Mouse (Mus musculus): Measurements from ENCODE around the gene Has3. TPM values are rescaled to one million over a fixed set of nuclear protein-coding genes. Genes with fewer than 3 reads are reported as not detected.

Gene Has3
- polyA plus RNA-seq, 1 experiment, result not detected

- Histone ChIP-seq H3K4me3 (replicated peaks) (no peak overlapping the region), H3K9me3 (ENCODE audit: control insufficient read depth, low read length) (no peaks in the 10 kb centered on the region), H3K36me3 (ENCODE audit: control insufficient read depth) (peaks cover 94% of the 10 kb centered on the region), H3K27me3 (ENCODE audit: control insufficient read depth) (no peaks in the 10 kb centered on the region), H3K4me1 (ENCODE audit: control insufficient read depth) (peaks cover 8% of the 10 kb centered on the region)
- TF ChIP-seq GATA1 (IDR thresholded peaks at IDR 0.05; ENCODE audit: low read length) (no peak), TAL1 (IDR thresholded peaks at IDR 0.05; ENCODE audit: low read length) (no peak)
Observed at GRCm38 (mm10) chr8:106899473-106899872, 29.4 kb downstream of the Has3 start.

- Histone ChIP-seq H3K4me1 (ENCODE audit: control insufficient read depth) (no peaks in the 10 kb centered on the region), H3K9me3 (ENCODE audit: control insufficient read depth, low read length) (no peaks in the 10 kb centered on the region), H3K36me3 (ENCODE audit: control insufficient read depth) (peaks cover 90% of the 10 kb centered on the region), H3K4me3 (replicated peaks) (no peak overlapping the region), H3K27me3 (ENCODE audit: control insufficient read depth) (no peaks in the 10 kb centered on the region)
- TF ChIP-seq GATA1 (IDR thresholded peaks at IDR 0.05; ENCODE audit: low read length) (no peak), TAL1 (IDR thresholded peaks at IDR 0.05; ENCODE audit: low read length) (no peak)
Observed at GRCm38 (mm10) chr8:106905727-106906480, 35.9 kb downstream of the Has3 start.

- no peaks in the 10 kb centered on the region for H3K27me3 ChIP-seq (ENCODE audit: control insufficient read depth)
- H3K36me3 ChIP-seq (ENCODE audit: control insufficient read depth), result peaks cover 89% of the 10 kb centered on the region
- no peak overlapping the region for H3K4me3 ChIP-seq (replicated peaks)
- no peak for TF ChIP-seq GATA1 (IDR thresholded peaks at IDR 0.05; ENCODE audit: low read length)
- no peaks in the 10 kb centered on the region for H3K4me1 ChIP-seq (ENCODE audit: control insufficient read depth)
- H3K9me3 ChIP-seq (ENCODE audit: control insufficient read depth, low read length), result no peaks in the 10 kb centered on the region
Observed at GRCm38 (mm10) chr8:106906635-106907034, 36.6 kb downstream of the Has3 start.

GRCm38 (mm10) chr8:106907450-106907849 lies 37.4 kb downstream of the Has3 start:
- Histone ChIP-seq H3K4me1 (ENCODE audit: control insufficient read depth) (no peaks in the 10 kb centered on the region), H3K36me3 (ENCODE audit: control insufficient read depth) (peaks cover 88% of the 10 kb centered on the region), H3K9me3 (ENCODE audit: control insufficient read depth, low read length) (no peaks in the 10 kb centered on the region), H3K4me3 (replicated peaks) (no peak overlapping the region), H3K27me3 (ENCODE audit: control insufficient read depth) (no peaks in the 10 kb centered on the region)
- TF ChIP-seq TAL1 (IDR thresholded peaks at IDR 0.05; ENCODE audit: low read length), result no peak
- TF ChIP-seq GATA1 (IDR thresholded peaks at IDR 0.05; ENCODE audit: low read length), result no peak

GRCm38 (mm10) chr8:106908291-106908690 lies 38.2 kb downstream of the Has3 start:
- H3K27me3 ChIP-seq (ENCODE audit: control insufficient read depth), result no peaks in the 10 kb centered on the region
- H3K9me3 ChIP-seq (ENCODE audit: control insufficient read depth, low read length), result no peaks in the 10 kb centered on the region
- H3K4me1 ChIP-seq (ENCODE audit: control insufficient read depth), result no peaks in the 10 kb centered on the region
- peaks cover 86% of the 10 kb centered on the region for H3K36me3 ChIP-seq (ENCODE audit: control insufficient read depth)
- H3K4me3 ChIP-seq (replicated peaks), result no peak overlapping the region
- no peak for TF ChIP-seq TAL1 (IDR thresholded peaks at IDR 0.05; ENCODE audit: low read length)
- TF ChIP-seq GATA1 (IDR thresholded peaks at IDR 0.05; ENCODE audit: low read length), result no peak

- H3K4me3 ChIP-seq (replicated peaks), result no peak overlapping the region
- H3K4me1 ChIP-seq (ENCODE audit: control insufficient read depth), result no peaks in the 10 kb centered on the region
- no peaks in the 10 kb centered on the region for H3K9me3 ChIP-seq (ENCODE audit: control insufficient read depth, low read length)
- TF ChIP-seq GATA1 (IDR thresholded peaks at IDR 0.05; ENCODE audit: low read length) (no peak), TAL1 (IDR thresholded peaks at IDR 0.05; ENCODE audit: low read length) (no peak)
- peaks cover 85% of the 10 kb centered on the region for H3K36me3 ChIP-seq (ENCODE audit: control insufficient read depth)
- H3K27me3 ChIP-seq (ENCODE audit: control insufficient read depth), result no peaks in the 10 kb centered on the region
Observed at GRCm38 (mm10) chr8:106913631-106914030, 43.6 kb downstream of the Has3 start.

- Histone ChIP-seq H3K27me3 (ENCODE audit: control insufficient read depth) (no peaks in the 10 kb centered on the region), H3K4me3 (replicated peaks) (no peak overlapping the region), H3K9me3 (ENCODE audit: control insufficient read depth, low read length) (no peaks in the 10 kb centered on the region), H3K36me3 (ENCODE audit: control insufficient read depth) (peaks cover 81% of the 10 kb centered on the region), H3K4me1 (ENCODE audit: control insufficient read depth) (no peaks in the 10 kb centered on the region)
- TF ChIP-seq GATA1 (IDR thresholded peaks at IDR 0.05; ENCODE audit: low read length), result no peak
- TF ChIP-seq TAL1 (IDR thresholded peaks at IDR 0.05; ENCODE audit: low read length), result no peak
Observed at GRCm38 (mm10) chr8:106919721-106920394, 49.8 kb downstream of the Has3 start.

- H3K9me3 ChIP-seq (ENCODE audit: control insufficient read depth, low read length), result no peaks in the 10 kb centered on the region
- H3K36me3 ChIP-seq (ENCODE audit: control insufficient read depth), result peaks cover 76% of the 10 kb centered on the region
- TF ChIP-seq GATA1 (IDR thresholded peaks at IDR 0.05; ENCODE audit: low read length), result no peak
- no peak for TF ChIP-seq TAL1 (IDR thresholded peaks at IDR 0.05; ENCODE audit: low read length)
- no peaks in the 10 kb centered on the region for H3K27me3 ChIP-seq (ENCODE audit: control insufficient read depth)
- no peak overlapping the region for H3K4me3 ChIP-seq (replicated peaks)
- no peaks in the 10 kb centered on the region for H3K4me1 ChIP-seq (ENCODE audit: control insufficient read depth)
Observed at GRCm38 (mm10) chr8:106920395-106920741, 50.3 kb downstream of the Has3 start.

GRCm38 (mm10) chr8:106924057-106924456 lies 54.0 kb downstream of the Has3 start:
- Histone ChIP-seq H3K27me3 (ENCODE audit: control insufficient read depth) (no peaks in the 10 kb centered on the region), H3K36me3 (ENCODE audit: control insufficient read depth) (peaks cover 39% of the 10 kb centered on the region), H3K4me1 (ENCODE audit: control insufficient read depth) (no peaks in the 10 kb centered on the region), H3K9me3 (ENCODE audit: control insufficient read depth, low read length) (no peaks in the 10 kb centered on the region), H3K4me3 (replicated peaks) (no peak overlapping the region)
- TF ChIP-seq GATA1 (IDR thresholded peaks at IDR 0.05; ENCODE audit: low read length) (no peak), TAL1 (IDR thresholded peaks at IDR 0.05; ENCODE audit: low read length) (no peak)
